Mouse (Mus musculus) left cerebral cortex, adult 11 months (tissue): ENCODE data around the gene Rab28.
"Not testable (repeated sequence)": the region's sequence is repeated elsewhere in the genome, so short reads cannot be mapped to it uniquely, and the experiment has no call there.

Experiments used
- DNase-seq: peaks from one replicate; pipeline ENCODE4 v3.0.0; 2022; ENCODE audit warnings: low spot score

The Rab28 gene

GRCm38 (mm10) chr5:41708051-41708630 is at the start of gene Rab28:
Gene Rab28, minus strand, starts transcription at chr5:41708157.
- DNase-seq, result peak; percentile 97

GRCm38 (mm10) chr5:41757338-41757737 is 49.4 kb upstream of the Rab28 start:
- no peak for DNase-seq

- DNase-seq, result no peak
These were observed 48.4 kb upstream of the Rab28 start for GRCm38 (mm10) chr5:41756396-41756795.

GRCm38 (mm10) chr5:41755373-41755960 is 47.5 kb upstream of the Rab28 start:
- no peak for DNase-seq

GRCm38 (mm10) chr5:41754836-41755235 is 46.9 kb upstream of the Rab28 start:
- DNase-seq, result no peak

GRCm38 (mm10) chr5:41754226-41754775 is 46.3 kb upstream of the Rab28 start:
- no peak for DNase-seq

GRCm38 (mm10) chr5:41752721-41753120 is 44.8 kb upstream of the Rab28 start:
- DNase-seq, result no peak

- no peak for DNase-seq
These were observed 37.2 kb upstream of the Rab28 start for GRCm38 (mm10) chr5:41744898-41745780.

- DNase-seq, result no peak
These were observed 36.3 kb upstream of the Rab28 start for GRCm38 (mm10) chr5:41744234-41744633.

GRCm38 (mm10) chr5:41738817-41739216 is 30.9 kb upstream of the Rab28 start:
- no peak for DNase-seq

- DNase-seq, result no peak
These were observed 29.1 kb upstream of the Rab28 start for GRCm38 (mm10) chr5:41737039-41737438.

GRCm38 (mm10) chr5:41727017-41727416 is 19.1 kb upstream of the Rab28 start:
- no peak for DNase-seq

- DNase-seq, result no peak
These were observed 17.6 kb upstream of the Rab28 start for GRCm38 (mm10) chr5:41725573-41725972.

- DNase-seq, result peak; percentile 21
These were observed 592 bp downstream of the Rab28 start for GRCm38 (mm10) chr5:41707115-41708015.

- DNase-seq, result no peak
These were observed 1.2 kb downstream of the Rab28 start for GRCm38 (mm10) chr5:41706777-41707114.

GRCm38 (mm10) chr5:41701085-41701484 is 6.9 kb downstream of the Rab28 start:
- not testable (repeated sequence) for DNase-seq

GRCm38 (mm10) chr5:41697958-41698357 is 10.0 kb downstream of the Rab28 start:
- no peak for DNase-seq

GRCm38 (mm10) chr5:41685016-41685415 is 22.9 kb downstream of the Rab28 start:
- DNase-seq, result no peak

GRCm38 (mm10) chr5:41683976-41684375 is 24.0 kb downstream of the Rab28 start:
- DNase-seq, result no peak

- DNase-seq, result no peak
These were observed 41.9 kb downstream of the Rab28 start for GRCm38 (mm10) chr5:41666012-41666411.

GRCm38 (mm10) chr5:41636793-41637192 is 71.2 kb downstream of the Rab28 start:
- no peak for DNase-seq
